Mouse (Mus musculus) layer of hippocampus, adult 9-10 months (tissue): ENCODE measurements at regions not wholly inside any gene's neighbourhood (a gene's known extent, or its start where the extent isn't known, plus 50 kb on each side); places are given as distances from the start of the nearest gene placed in this dataset.

Experiments
- DNase-seq: peaks from one replicate; pipeline ENCODE4 v3.0.0; 2022; ENCODE audit warnings: low spot score

GRCm38 (mm10) chr3:39248712-39249111 is 362.0 kb downstream of the Fat4 start:
- DNase-seq, result no peak

GRCm38 (mm10) chr3:39249224-39249892 is 362.6 kb downstream of the Fat4 start:
- no peak for DNase-seq

GRCm38 (mm10) chr3:39253076-39253475 is 366.3 kb downstream of the Fat4 start:
- DNase-seq, result no peak

DNA sequence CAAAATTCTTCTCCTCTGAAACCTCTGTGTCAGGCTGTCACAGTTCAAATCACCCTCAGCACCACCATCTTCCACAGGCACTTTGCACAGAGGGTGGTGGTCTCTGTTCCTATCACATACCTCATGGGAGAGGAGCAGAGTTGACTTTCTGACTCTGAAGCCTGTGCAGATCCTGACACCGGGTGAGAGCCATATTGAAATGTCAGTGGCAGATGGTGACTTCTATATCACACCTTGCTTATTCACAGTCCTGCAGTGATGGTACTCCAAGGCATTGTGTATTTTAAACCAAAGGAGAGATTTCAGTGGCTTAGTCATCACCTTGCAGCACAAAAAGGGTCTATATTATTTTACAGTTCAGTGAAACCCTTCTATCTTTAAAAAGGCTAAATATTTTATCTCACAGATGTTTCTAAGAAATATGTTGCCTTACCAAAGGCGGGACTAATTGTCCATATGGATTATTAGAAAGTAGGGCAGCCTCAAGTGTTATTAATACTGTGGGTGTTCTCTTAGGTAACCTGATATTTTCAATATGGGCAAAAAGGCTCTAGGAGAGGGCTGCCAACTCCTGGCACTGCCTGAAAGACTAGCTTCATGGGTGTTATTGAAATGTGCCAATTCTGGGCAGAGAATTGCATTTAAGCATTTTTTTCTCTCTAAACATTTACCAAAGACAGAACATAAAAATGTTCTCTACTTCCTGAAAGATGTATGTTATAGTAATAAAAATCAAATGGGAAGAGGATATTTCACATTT is 378.1 kb downstream of the Fat4 start:
- DNase-seq, result peak; percentile 2

DNA sequence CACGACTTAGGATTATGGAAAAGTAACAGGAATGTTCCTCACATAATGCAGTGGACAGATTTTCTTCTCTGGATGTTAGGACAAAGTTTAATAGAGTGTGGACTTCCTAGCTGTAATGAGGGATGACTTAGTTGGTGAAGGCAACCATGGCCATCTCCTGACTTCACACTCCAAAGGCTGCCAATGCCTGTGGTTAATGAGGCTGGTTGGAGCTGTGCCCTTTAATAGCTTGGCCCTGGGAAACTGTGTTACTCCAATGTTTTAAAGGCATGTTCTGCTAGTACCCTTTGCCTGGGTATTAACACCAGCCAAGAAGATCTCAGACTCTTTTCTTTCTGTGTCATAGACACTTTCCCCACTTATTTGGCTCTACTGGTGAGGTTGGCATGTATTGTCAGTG is 378.9 kb downstream of the Fat4 start:
- no peak for DNase-seq

GRCm38 (mm10) chr3:39269388-39269787 is 382.6 kb downstream of the Fat4 start:
- DNase-seq, result no peak

- DNase-seq, result no peak
These were observed 385.9 kb downstream of the Fat4 start for GRCm38 (mm10) chr3:39272616-39273015.

DNA sequence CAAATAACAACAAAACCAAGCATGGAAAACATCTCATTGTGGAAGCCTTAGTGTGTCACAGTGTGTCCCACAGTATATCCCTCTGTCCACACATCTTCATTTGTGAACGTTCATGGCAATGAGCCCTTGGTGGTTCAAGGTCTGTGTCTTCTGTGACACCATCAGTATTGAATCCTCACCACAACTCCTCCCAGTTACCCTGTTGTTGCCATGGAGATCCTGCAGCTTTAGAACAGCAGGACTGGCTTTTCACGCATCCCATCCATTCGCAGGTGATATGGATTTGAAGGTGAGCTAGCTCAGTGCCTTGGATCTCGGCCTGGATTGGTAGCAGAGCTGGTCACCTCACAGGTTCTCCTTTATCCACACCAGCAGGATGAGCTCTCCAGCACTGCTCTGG is 390.2 kb downstream of the Fat4 start:
- DNase-seq, result no peak

- DNase-seq, result no peak
These were observed 390.6 kb downstream of the Fat4 start for GRCm38 (mm10) chr3:39277310-39277709.

DNA sequence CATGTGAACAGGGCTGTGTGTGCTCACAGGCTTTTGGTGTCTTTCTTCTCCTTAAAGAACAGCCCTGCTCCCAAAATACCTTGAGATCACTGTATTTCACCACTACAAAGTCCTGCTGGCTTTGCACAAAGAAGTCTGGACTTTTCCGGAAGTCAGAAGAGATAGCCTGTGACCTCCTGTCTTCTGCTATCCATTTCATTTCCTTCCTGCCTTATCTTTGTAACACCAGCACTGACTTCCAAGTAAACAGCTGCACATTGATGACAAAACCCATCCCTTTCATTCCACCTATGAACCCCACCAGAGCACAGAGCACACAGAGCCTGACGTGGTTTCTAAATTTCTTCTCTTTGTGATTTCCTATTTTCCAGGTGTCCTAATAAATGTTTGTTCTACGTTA is 408.5 kb downstream of the Fat4 start:
- no peak for DNase-seq

GRCm38 (mm10) chr3:39296257-39296656 is 409.5 kb downstream of the Fat4 start:
- DNase-seq, result no peak

DNA sequence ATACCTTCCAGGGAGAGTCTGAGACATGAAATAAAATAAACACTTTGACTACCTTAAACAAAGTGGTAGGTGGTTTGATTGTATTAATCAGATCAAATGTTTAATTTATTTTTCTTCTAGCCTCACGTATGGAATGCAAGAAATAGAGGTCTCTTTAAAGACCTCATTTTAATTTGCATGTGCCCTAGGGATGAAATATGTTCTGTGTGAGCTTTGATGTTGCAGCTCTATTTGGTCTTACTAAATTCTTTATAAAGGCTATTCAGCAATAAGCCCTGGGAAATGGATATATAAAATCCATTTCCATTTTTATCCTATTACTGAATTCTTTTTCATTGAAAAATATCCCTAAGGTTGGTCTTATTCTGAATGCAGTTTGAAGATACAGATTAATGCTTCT is 422.7 kb downstream of the Fat4 start:
- DNase-seq, result no peak

DNA sequence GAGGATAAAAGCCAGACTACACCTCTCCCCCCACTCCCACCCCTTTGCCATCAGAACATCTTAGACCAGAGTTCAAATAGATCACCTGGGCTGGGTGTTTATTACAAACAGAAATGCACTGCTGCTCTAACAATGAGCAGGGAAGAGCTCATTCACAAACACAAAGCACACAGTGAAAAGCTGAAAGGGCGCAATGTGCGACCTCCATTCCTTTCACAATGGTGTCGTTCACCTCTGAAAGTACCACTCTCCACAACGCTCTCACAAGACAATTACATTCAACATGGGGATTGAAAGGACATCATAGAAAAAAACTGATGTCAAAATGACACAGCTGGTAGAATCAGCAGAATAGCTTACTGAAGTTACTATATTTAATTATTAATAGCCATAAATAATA is 426.8 kb downstream of the Fat4 start:
- DNase-seq, result no peak

- DNase-seq, result no peak
These were observed 434.1 kb downstream of the Fat4 start for GRCm38 (mm10) chr3:39320851-39321250.

DNA sequence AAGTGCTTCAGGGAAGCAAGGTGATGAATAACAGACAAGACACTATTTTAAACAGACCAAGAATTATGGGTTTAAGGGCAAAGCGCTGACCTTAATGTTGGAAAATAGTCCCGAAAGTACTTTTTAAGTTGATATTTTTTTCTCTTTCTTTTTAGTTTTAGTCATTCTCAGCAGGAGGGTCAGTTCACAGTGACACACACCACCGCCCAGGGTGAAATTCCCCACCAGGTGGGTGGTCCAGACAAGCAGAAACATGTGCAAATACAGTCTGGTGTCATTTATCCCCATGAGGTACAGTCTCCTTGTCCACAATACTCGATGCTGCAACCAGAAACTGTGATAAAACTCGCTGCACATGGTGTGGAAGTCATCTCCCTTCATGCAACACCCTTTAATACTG is 435.5 kb downstream of the Fat4 start:
- DNase-seq, result no peak

DNA sequence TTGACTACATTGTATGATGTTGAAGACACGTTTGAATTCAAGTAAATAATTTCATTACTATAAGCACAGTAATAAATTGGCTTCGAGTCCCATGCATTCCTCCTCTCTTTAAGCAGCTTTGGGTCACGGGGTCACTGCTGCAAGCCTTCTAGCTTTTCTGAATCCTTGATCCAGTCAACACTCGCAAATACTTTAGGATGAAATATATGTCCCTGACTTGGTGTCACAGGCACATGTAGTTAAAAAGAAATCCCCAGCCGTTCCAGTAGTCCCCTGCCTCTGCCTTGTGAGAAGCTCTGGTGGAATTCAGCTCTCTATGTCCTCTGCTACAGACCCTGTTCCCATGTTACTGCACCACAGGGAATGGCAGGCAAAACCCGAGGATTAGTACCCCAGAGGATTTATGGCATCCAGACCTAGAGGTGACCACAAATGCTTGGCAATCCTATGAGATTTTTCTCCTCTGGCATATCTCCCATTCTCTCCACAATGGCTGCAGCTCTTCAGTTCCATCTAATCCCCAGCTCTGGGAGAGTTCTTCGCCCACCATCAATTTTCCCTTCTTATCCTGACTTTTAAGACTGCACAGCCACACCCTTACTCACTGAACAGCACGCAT is 449.0 kb downstream of the Fat4 start:
- no peak for DNase-seq

DNA sequence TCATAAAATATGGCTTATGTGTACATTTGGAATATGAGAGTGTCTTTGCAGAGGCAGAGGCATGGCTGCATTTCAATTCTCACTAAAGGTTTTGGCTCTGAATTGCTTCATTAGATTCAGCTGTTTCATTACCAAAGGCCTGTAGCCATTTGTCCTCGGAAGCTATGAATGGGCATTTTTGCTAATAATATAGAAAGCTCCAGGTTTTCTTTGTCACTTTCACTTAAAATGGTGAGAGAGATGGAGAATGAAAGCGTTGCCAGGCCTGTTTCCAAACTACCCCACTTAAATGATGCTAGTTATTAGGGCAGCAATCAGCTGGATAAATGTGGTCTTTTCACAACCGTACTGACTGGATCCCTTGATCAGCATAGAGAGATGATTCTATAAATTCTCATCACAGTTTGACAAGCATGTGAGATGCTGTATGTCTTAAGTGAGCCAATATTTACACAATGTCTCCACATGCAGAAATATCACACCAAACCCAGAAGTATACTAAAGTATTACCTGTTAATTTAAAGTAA is 454.5 kb downstream of the Fat4 start:
- no peak for DNase-seq

- no peak for DNase-seq
These were observed 457.3 kb downstream of the Fat4 start for GRCm38 (mm10) chr3:39344078-39344477.

DNA sequence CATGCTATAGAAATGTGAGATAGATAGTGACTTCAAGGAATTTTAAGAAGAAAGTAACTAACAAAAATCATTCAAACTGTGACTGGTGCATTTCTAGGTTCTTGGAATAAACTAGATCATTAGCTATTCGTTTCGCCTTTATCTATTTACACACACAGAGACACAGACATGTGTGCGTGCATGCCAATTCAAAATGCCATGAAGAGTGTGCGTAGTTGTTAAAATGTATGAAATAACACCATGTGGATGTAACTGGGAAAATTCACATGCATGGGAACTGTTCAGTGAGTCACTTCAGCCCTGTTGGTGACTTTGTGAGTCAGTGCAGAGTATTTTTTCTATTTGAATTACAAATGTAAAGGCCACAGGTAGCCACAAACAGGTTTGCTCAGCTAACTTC is 460.8 kb downstream of the Fat4 start:
- no peak for DNase-seq

GRCm38 (mm10) chr3:39357012-39357411 is 470.3 kb downstream of the Fat4 start:
- DNase-seq, result no peak

DNA sequence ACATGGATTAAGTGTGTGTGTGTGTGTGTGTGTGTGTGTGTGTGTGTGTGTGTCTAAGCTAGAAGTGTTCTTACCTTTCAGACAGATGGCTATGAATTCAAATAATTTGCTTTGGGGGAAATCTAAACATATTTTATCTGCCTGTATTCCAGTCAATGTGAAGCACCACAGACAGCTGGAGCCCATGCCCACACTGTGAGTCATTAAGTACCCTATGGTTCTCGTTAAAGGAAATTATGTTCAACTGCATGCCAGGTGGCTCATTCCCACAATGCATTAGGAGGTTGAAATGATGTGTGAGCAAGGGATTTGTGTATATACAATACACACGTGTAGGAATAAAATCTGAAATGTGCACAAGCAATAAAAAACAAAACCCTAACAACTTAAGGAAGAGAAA is 473.5 kb downstream of the Fat4 start:
- DNase-seq, result peak; percentile 21

DNA sequence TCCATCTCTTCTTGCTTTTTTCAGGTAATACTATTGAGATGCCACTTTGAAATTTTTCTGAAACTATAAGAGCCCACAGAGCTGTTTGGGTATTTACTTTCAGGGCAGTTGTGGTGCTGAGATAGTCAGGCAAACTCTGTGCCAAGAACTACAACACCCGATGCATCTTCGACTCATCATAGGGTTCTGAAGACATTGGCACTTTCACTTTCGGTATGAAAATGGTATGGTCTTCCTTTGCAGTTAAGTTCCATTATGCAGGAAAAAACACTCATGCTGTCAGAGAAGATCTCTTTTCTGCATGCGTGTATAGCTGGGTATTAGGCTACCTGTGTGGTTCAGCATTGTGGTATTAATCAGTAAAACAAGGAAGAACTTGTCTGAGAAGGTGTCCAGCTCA is 484.2 kb downstream of the Fat4 start:
- DNase-seq, result no peak

- DNase-seq, result no peak
These were observed 485.7 kb downstream of the Fat4 start for GRCm38 (mm10) chr3:39372426-39372950.
